Mouse (Mus musculus) kidney, adult 18-20 months (tissue): ENCODE data around the gene D630039A03Rik.

Source experiments
- DNase-seq: peaks from one replicate; pipeline ENCODE4 v3.0.0; 2021

The D630039A03Rik gene

GRCm38 (mm10) chr4:57886066-57886887 is 29.8 kb downstream of the D630039A03Rik start:
- peak; percentile 53 for DNase-seq

GRCm38 (mm10) chr4:57885186-57885585 is 30.9 kb downstream of the D630039A03Rik start:
- DNase-seq: no peak

- DNase-seq: no peak
Observed at GRCm38 (mm10) chr4:57884511-57884910, 31.6 kb downstream of the D630039A03Rik start.

- peak; percentile 47 for DNase-seq
Observed at GRCm38 (mm10) chr4:57883520-57884421, 32.3 kb downstream of the D630039A03Rik start.

- DNase-seq: peak; percentile 85
Observed at GRCm38 (mm10) chr4:57879804-57880357, 36.2 kb downstream of the D630039A03Rik start.

- no peak for DNase-seq
Observed at GRCm38 (mm10) chr4:57879137-57879536, 37.0 kb downstream of the D630039A03Rik start.

GRCm38 (mm10) chr4:57867454-57867853 is 48.6 kb downstream of the D630039A03Rik start:
- no peak for DNase-seq

GRCm38 (mm10) chr4:57866990-57867389 is 49.1 kb downstream of the D630039A03Rik start:
- no peak for DNase-seq

- peak; percentile 50 for DNase-seq
Observed at GRCm38 (mm10) chr4:57866088-57866487, 50.0 kb downstream of the D630039A03Rik start.

- no peak for DNase-seq
Observed at GRCm38 (mm10) chr4:57862269-57862986, 53.7 kb downstream of the D630039A03Rik start.

GRCm38 (mm10) chr4:57861856-57862255 is 54.2 kb downstream of the D630039A03Rik start:
- DNase-seq: no peak

- DNase-seq: peak; percentile 48
Observed at GRCm38 (mm10) chr4:57861166-57861565, 54.9 kb downstream of the D630039A03Rik start.

- DNase-seq: peak; percentile 51
Observed at GRCm38 (mm10) chr4:57860204-57860611, 55.9 kb downstream of the D630039A03Rik start.
